Comparison of ENCODE assay signal across 15 mouse cellular contexts in genomic region chr7:37392604-37393003, GRCm38 (mm10).
DNase-seq lines count a peak whose midpoint lies in the region; ATAC-seq and TF ChIP-seq lines count a peak whose summit lies in the region.
"Had no signal": no experiment of that assay in that cellular context is flagged by ENCODE, and none has a peak within 500 bp of the region (broad histone marks: within the 10 kb centered on the region; RNA-seq: fewer than 3 reads in every experiment).

No protein-coding gene starts in this region.

- no peaks in the 10 kb centered on the region for H3K9me3 ChIP-seq in forebrain, embryonic 12.5 days
- H3K9me3 ChIP-seq in forebrain, postnatal 0 days (ENCODE audit: low read length), result no peaks in the 10 kb centered on the region
- no peaks in the 10 kb centered on the region for H3K9me3 ChIP-seq in midbrain, embryonic 11.5 days (ENCODE audit: control insufficient read depth, low read length)
- no peaks in the 10 kb centered on the region for H3K9me3 ChIP-seq in midbrain, embryonic 14.5 days (ENCODE audit: control insufficient read depth, low read length)
- no peaks in the 10 kb centered on the region for H3K9me3 ChIP-seq in forebrain, embryonic 14.5 days (replicated peaks; ENCODE audit: control insufficient read depth, low read length)
- no peaks in the 10 kb centered on the region for H3K9me3 ChIP-seq in heart, embryonic 12.5 days (replicated peaks)

- H3K27me3 ChIP-seq in forebrain, embryonic 12.5 days, result no peaks in the 10 kb centered on the region
- H3K27me3 ChIP-seq in forebrain, postnatal 0 days (ENCODE audit: insufficient read depth, low read length), result no peaks in the 10 kb centered on the region
- H3K27me3 ChIP-seq in midbrain, embryonic 11.5 days (ENCODE audit: control insufficient read depth, insufficient read depth, low read length), result no peaks in the 10 kb centered on the region
- no peaks in the 10 kb centered on the region for H3K27me3 ChIP-seq in midbrain, embryonic 14.5 days (ENCODE audit: control insufficient read depth, insufficient read depth, low read length)
- no peaks in the 10 kb centered on the region for H3K27me3 ChIP-seq in cerebellum, adult 2 months (ENCODE audit: control insufficient read depth, insufficient read depth, low read length)
- no peaks in the 10 kb centered on the region for H3K27me3 ChIP-seq in forebrain, embryonic 14.5 days (replicated peaks; ENCODE audit: control insufficient read depth, insufficient read depth, low read length)
- no peaks in the 10 kb centered on the region for H3K27me3 ChIP-seq in heart, embryonic 12.5 days (replicated peaks)
- H3K27me3 ChIP-seq: CH12.LX; megakaryocyte, embryonic 14.5 days had no signal

- no peak overlapping the region for H3K9ac ChIP-seq in forebrain, embryonic 12.5 days
- no peak overlapping the region for H3K9ac ChIP-seq in forebrain, postnatal 0 days
- H3K9ac ChIP-seq in midbrain, embryonic 11.5 days (ENCODE audit: low read length), result no peak overlapping the region
- H3K9ac ChIP-seq in midbrain, embryonic 14.5 days (replicated peaks; ENCODE audit: low read length), result no peak overlapping the region
- no peak overlapping the region for H3K9ac ChIP-seq in forebrain, embryonic 14.5 days (ENCODE audit: low read length)
- H3K9ac ChIP-seq in heart, embryonic 12.5 days, result no peak overlapping the region

- H3K4me2 ChIP-seq in forebrain, embryonic 12.5 days, result no peak overlapping the region
- no peak overlapping the region for H3K4me2 ChIP-seq in forebrain, postnatal 0 days (ENCODE audit: low read depth)
- H3K4me2 ChIP-seq in midbrain, embryonic 11.5 days, result no peak overlapping the region
- no peak overlapping the region for H3K4me2 ChIP-seq in midbrain, embryonic 14.5 days (ENCODE audit: low read length)
- no peak overlapping the region for H3K4me2 ChIP-seq in forebrain, embryonic 14.5 days (ENCODE audit: low read length)
- no peak overlapping the region for H3K4me2 ChIP-seq in heart, embryonic 12.5 days
- H3K4me2 ChIP-seq: heart, embryonic 11.5 days had no signal

- no peak for TF ChIP-seq CTCF in forebrain, postnatal 0 days (IDR thresholded peaks at IDR 0.05; ENCODE audit: low read depth)
- no peak for TF ChIP-seq CTCF in cerebellum, adult 2 months (IDR thresholded peaks at IDR 0.05; ENCODE audit: borderline replicate concordance, insufficient read depth, low read depth, low read length)
- TF ChIP-seq CTCF in gastrocnemius, adult 2 months (IDR thresholded peaks at IDR 0.05), result no peak

- no peak overlapping the region for H3K4me3 ChIP-seq in forebrain, embryonic 12.5 days (replicated peaks)
- H3K4me3 ChIP-seq in forebrain, postnatal 0 days (ENCODE audit: low read depth, low read length), result no peak overlapping the region
- H3K4me3 ChIP-seq in midbrain, embryonic 11.5 days (ENCODE audit: low read depth, low read length), result no peak overlapping the region
- no peak overlapping the region for H3K4me3 ChIP-seq in midbrain, embryonic 14.5 days (replicated peaks; ENCODE audit: low read depth, low read length)
- no peak overlapping the region for H3K4me3 ChIP-seq in cerebellum, adult 2 months (replicated peaks; ENCODE audit: insufficient read depth, low read depth, low read length)
- no peak overlapping the region for H3K4me3 ChIP-seq in forebrain, embryonic 14.5 days (ENCODE audit: low read depth, low read length)
- H3K4me3 ChIP-seq in gastrocnemius, adult 2 months, result no peak overlapping the region
- H3K4me3 ChIP-seq in heart, embryonic 12.5 days, result no peak overlapping the region
- H3K4me3 ChIP-seq: erythroblast, embryonic 14.5 days had no signal

- 80% methylated on average over 8 of the region's 8 CpGs for WGBS in forebrain, embryonic 12.5 days
- WGBS in forebrain, postnatal 0 days, result 54% methylated on average over 8 of the region's 8 CpGs
- WGBS in midbrain, embryonic 11.5 days, result 88% methylated on average over 8 of the region's 8 CpGs
- 84% methylated on average over 8 of the region's 8 CpGs for WGBS in midbrain, embryonic 14.5 days
- WGBS in cerebellum, adult 2 months, result 10% methylated on average over 8 of the region's 8 CpGs
- WGBS in forebrain, embryonic 14.5 days, result 67% methylated on average over 8 of the region's 8 CpGs
- 80% methylated on average over 8 of the region's 8 CpGs for WGBS in heart, embryonic 12.5 days

- ATAC-seq in forebrain, embryonic 12.5 days (ENCODE audit: low FRiP score), result no peak
- no peak for ATAC-seq in forebrain, postnatal 0 days
- no peak for ATAC-seq in midbrain, embryonic 11.5 days (ENCODE audit: low FRiP score)
- ATAC-seq in midbrain, embryonic 14.5 days (ENCODE audit: low FRiP score, low TSS enrichment), result no peak
- no peak for ATAC-seq in forebrain, embryonic 14.5 days
- no peak for ATAC-seq in heart, embryonic 12.5 days (ENCODE audit: insufficient number of reproducible peaks, low FRiP score)
- ATAC-seq: intestine, postnatal 0 days had no signal

- H3K4me1 ChIP-seq in forebrain, embryonic 12.5 days, result peaks cover 19% of the 10 kb centered on the region
- H3K4me1 ChIP-seq in forebrain, postnatal 0 days (ENCODE audit: insufficient read depth), result peaks cover 7% of the 10 kb centered on the region
- no peaks in the 10 kb centered on the region for H3K4me1 ChIP-seq in midbrain, embryonic 11.5 days (ENCODE audit: control insufficient read depth, insufficient read depth, low read length)
- peaks cover 7% of the 10 kb centered on the region; the same call in 1 of the 2 replicates for H3K4me1 ChIP-seq in midbrain, embryonic 14.5 days (ENCODE audit: control insufficient read depth, insufficient read depth, low read length)
- H3K4me1 ChIP-seq in cerebellum, adult 2 months (ENCODE audit: control insufficient read depth, insufficient read depth, low read length), result peaks cover 55% of the 10 kb centered on the region
- H3K4me1 ChIP-seq in forebrain, embryonic 14.5 days (ENCODE audit: control insufficient read depth, insufficient read depth, low read length), result peaks cover 4% of the 10 kb centered on the region; the same call in 1 of the 2 replicates
- no peaks in the 10 kb centered on the region; the same call in 1 of the 2 replicates for H3K4me1 ChIP-seq in heart, embryonic 12.5 days (replicated peaks)
- H3K4me1 ChIP-seq: megakaryocyte, embryonic 14.5 days had no signal

- DNase-seq in forebrain, postnatal 0 days, result no peak
- peak; percentile 26 for DNase-seq in midbrain, embryonic 11.5 days (ENCODE audit: low spot score, missing footprints)
- no peak for DNase-seq in midbrain, embryonic 14.5 days
- DNase-seq in cerebellum, adult 2 months, result peak; percentile 79 to 83
- no peak for DNase-seq in forebrain, embryonic 14.5 days (ENCODE audit: low spot score)
- no peak for DNase-seq in gastrocnemius, adult 2 months
- DNase-seq: lung, postnatal 14 days had no signal

- no peak for TF ChIP-seq POLR2A in cerebellum, adult 2 months (IDR thresholded peaks at IDR 0.05; ENCODE audit: borderline replicate concordance, insufficient read depth, low read length)

- intact Hi-C loops in gastrocnemius, adult 2 months (cut with DNase I), result no loop called here

- peak overlapping the region; percentile 15; the same call in 1 of the 2 replicates for H3K27ac ChIP-seq in forebrain, embryonic 12.5 days
- no peak overlapping the region for H3K27ac ChIP-seq in forebrain, postnatal 0 days (ENCODE audit: low read depth, low read length)
- H3K27ac ChIP-seq in midbrain, embryonic 11.5 days (ENCODE audit: low read depth, low read length), result no peak overlapping the region
- no peak overlapping the region for H3K27ac ChIP-seq in midbrain, embryonic 14.5 days (replicated peaks; ENCODE audit: low read depth, low read length)
- H3K27ac ChIP-seq in cerebellum, adult 2 months (ENCODE audit: insufficient read depth, low read length), result peak overlapping the region; percentile 65
- H3K27ac ChIP-seq in forebrain, embryonic 14.5 days (ENCODE audit: low read depth, low read length), result peak overlapping the region; percentile 21; the same call in 1 of the 2 replicates
- no peak overlapping the region for H3K27ac ChIP-seq in gastrocnemius, adult 2 months
- H3K27ac ChIP-seq in heart, embryonic 12.5 days (ENCODE audit: poor library complexity, severe bottlenecking), result no peak overlapping the region
- H3K27ac ChIP-seq: kidney, postnatal 0 days had no signal

- no peaks in the 10 kb centered on the region for H3K36me3 ChIP-seq in forebrain, embryonic 12.5 days (replicated peaks)
- no peaks in the 10 kb centered on the region for H3K36me3 ChIP-seq in forebrain, postnatal 0 days (ENCODE audit: insufficient read depth)
- no peaks in the 10 kb centered on the region for H3K36me3 ChIP-seq in midbrain, embryonic 11.5 days (ENCODE audit: control insufficient read depth, insufficient read depth, low read length)
- H3K36me3 ChIP-seq in midbrain, embryonic 14.5 days (ENCODE audit: control insufficient read depth, insufficient read depth, low read length), result no peaks in the 10 kb centered on the region
- H3K36me3 ChIP-seq in forebrain, embryonic 14.5 days (ENCODE audit: control insufficient read depth, insufficient read depth, low read length), result no peaks in the 10 kb centered on the region
- no peaks in the 10 kb centered on the region for H3K36me3 ChIP-seq in heart, embryonic 12.5 days

Comparison
In these comparisons a context has a peak if more than half of its experiments do, and no peak if none do; other contexts are left out.
1. H3K27ac ChIP-seq: peak in forebrain, embryonic 12.5 days (single experiment), cerebellum, adult 2 months (single experiment) and forebrain, embryonic 14.5 days (single experiment); none in forebrain, postnatal 0 days (single experiment), midbrain, embryonic 11.5 days (single experiment), midbrain, embryonic 14.5 days (single experiment), gastrocnemius, adult 2 months (single experiment) and heart, embryonic 12.5 days (single experiment).
2. DNase-seq: peak in midbrain, embryonic 11.5 days (single experiment) and cerebellum, adult 2 months (2 of 2); none in forebrain, postnatal 0 days (single experiment), midbrain, embryonic 14.5 days (single experiment), forebrain, embryonic 14.5 days (single experiment) and gastrocnemius, adult 2 months (single experiment).